Mouse (Mus musculus) neural tube, embryonic 12.5 days (tissue): ENCODE results near the gene Eif5. TPM values are rescaled to one million over a fixed set of nuclear protein-coding genes. Genes with fewer than 3 reads are reported as not detected.

Experiments used
- ATAC-seq: fragments of 200-750 bp; cut with Nextera tagmentation; 2 replicates; pipeline ENCODE4 v1.8.0; 2017; ENCODE audit warnings: low read depth, mild to moderate bottlenecking, moderate TSS enrichment, moderate library complexity; ENCODE audit not compliant: low FRiP score
- H3K27ac ChIP-seq: fragments of 300-500 bp; sonication (generic); 2 replicates; pipeline ENCODE4 v1.5.1; 2016
- H3K27me3 ChIP-seq: fragments of 300-500 bp; sonication (generic); replicated peaks from 2 replicates; pipeline ENCODE4 v1.6.1; 2016; ENCODE audit warnings: mild to moderate bottlenecking
- H3K36me3 ChIP-seq: fragments of 300-500 bp; sonication (generic); 2 replicates; pipeline ENCODE4 v1.6.1; 2016; ENCODE audit warnings: mild to moderate bottlenecking
- H3K4me1 ChIP-seq: fragments of 300-500 bp; sonication (generic); 2 replicates; pipeline ENCODE4 v1.6.1; 2016
- H3K4me2 ChIP-seq: fragments of 300-500 bp; sonication (generic); replicated peaks from 2 replicates; pipeline ENCODE4 v1.6.1; 2016; ENCODE audit warnings: mild to moderate bottlenecking
- H3K4me3 ChIP-seq: fragments of 300-500 bp; sonication (generic); 2 replicates; pipeline ENCODE4 v1.5.1; 2016
- H3K9ac ChIP-seq: fragments of 300-500 bp; sonication (generic); 2 replicates; pipeline ENCODE4 v1.6.1; 2016; ENCODE audit warnings: mild to moderate bottlenecking
- H3K9me3 ChIP-seq: fragments of 300-500 bp; sonication (generic); 2 replicates; pipeline ENCODE4 v1.6.1; 2016; ENCODE audit warnings: mild to moderate bottlenecking
- WGBS: fragments of 180-500 bp; shearing (Covaris S2); methylation state at CpG from one replicate; pipeline ENCODE4 v1.1.7; 2016; 5-methylcytosine and 5-hydroxymethylcytosine counted together
- polyA plus RNA-seq: library from polyadenylated mRNA; unstranded; fragments of >200 nt; fragmentation: Nextera tagmentation; extraction: Ambion mirVana; gene quantifications from 2 replicates; pipeline ENCODE4 v1.2.1, GENCODE M21; 2016

Gene Eif5
- polyA plus RNA-seq, 1 experiment from 2014 or later, result 650 TPM

GRCm38 (mm10) chr12:111527643-111528281 is 10.1 kb upstream of the Eif5 start:
- no peak overlapping the region for H3K27ac ChIP-seq
- no peak overlapping the region for H3K4me3 ChIP-seq
- H3K4me1 ChIP-seq, result no peaks in the 10 kb centered on the region
- H3K27me3 ChIP-seq, result no peaks in the 10 kb centered on the region
- no peak overlapping the region for H3K9ac ChIP-seq
- WGBS, result 72% methylated on average over 8 of the region's 8 CpGs
- H3K36me3 ChIP-seq, result no peaks in the 10 kb centered on the region
- H3K9me3 ChIP-seq, result no peaks in the 10 kb centered on the region; the same call in 1 of the 2 replicates
- H3K4me2 ChIP-seq, result no peak overlapping the region
- no peak for ATAC-seq

- no peak overlapping the region for H3K27ac ChIP-seq
- no peaks in the 10 kb centered on the region for H3K4me1 ChIP-seq
- ATAC-seq, result no peak
- 24% methylated on average over 8 of the region's 8 CpGs for WGBS
- no peaks in the 10 kb centered on the region for H3K27me3 ChIP-seq
- H3K9me3 ChIP-seq, result no peaks in the 10 kb centered on the region
- no peak overlapping the region for H3K4me3 ChIP-seq
- H3K9ac ChIP-seq, result no peak overlapping the region
- no peaks in the 10 kb centered on the region for H3K36me3 ChIP-seq
- no peak overlapping the region for H3K4me2 ChIP-seq
Measured at GRCm38 (mm10) chr12:111529192-111529591, 8.6 kb upstream of the Eif5 start.

GRCm38 (mm10) chr12:111533096-111533794 is 4.6 kb upstream of the Eif5 start:
- Histone ChIP-seq H3K27ac (no peak overlapping the region), H3K9ac (no peak overlapping the region), H3K4me2 (no peak overlapping the region), H3K4me3 (no peak overlapping the region), H3K4me1 (peaks cover 10% of the 10 kb centered on the region), H3K36me3 (no peaks in the 10 kb centered on the region), H3K9me3 (no peaks in the 10 kb centered on the region), H3K27me3 (no peaks in the 10 kb centered on the region)
- WGBS, result 55% methylated on average over 11 of the region's 11 CpGs
- no peak for ATAC-seq

- H3K27me3 ChIP-seq, result no peaks in the 10 kb centered on the region
- no peak overlapping the region for H3K27ac ChIP-seq
- peaks cover 20% of the 10 kb centered on the region for H3K4me1 ChIP-seq
- H3K9me3 ChIP-seq, result no peaks in the 10 kb centered on the region
- peaks cover 12% of the 10 kb centered on the region for H3K36me3 ChIP-seq
- no peak for ATAC-seq
- H3K4me3 ChIP-seq, result no peak overlapping the region
- H3K9ac ChIP-seq, result no peak overlapping the region
- H3K4me2 ChIP-seq, result no peak overlapping the region
- WGBS, result 58% methylated on average over 6 of the region's 6 CpGs
Measured at GRCm38 (mm10) chr12:111535281-111535680, 2.5 kb upstream of the Eif5 start.

GRCm38 (mm10) chr12:111535762-111536161 is 2.1 kb upstream of the Eif5 start:
- no peaks in the 10 kb centered on the region for H3K27me3 ChIP-seq
- no peak overlapping the region for H3K9ac ChIP-seq
- no peak for ATAC-seq
- peaks cover 22% of the 10 kb centered on the region for H3K4me1 ChIP-seq
- no peak overlapping the region for H3K27ac ChIP-seq
- H3K4me2 ChIP-seq, result no peak overlapping the region
- no peak overlapping the region for H3K4me3 ChIP-seq
- peaks cover 16% of the 10 kb centered on the region for H3K36me3 ChIP-seq
- H3K9me3 ChIP-seq, result no peaks in the 10 kb centered on the region
- WGBS, result 90% methylated on average over 5 of the region's 5 CpGs

- Histone ChIP-seq H3K36me3 (peaks cover 26% of the 10 kb centered on the region), H3K9me3 (no peaks in the 10 kb centered on the region), H3K27ac (no peak overlapping the region), H3K4me2 (peak overlapping the region; percentile 83), H3K4me1 (peaks cover 28% of the 10 kb centered on the region), H3K9ac (peak overlapping the region; percentile 81), H3K4me3 (peak overlapping the region; percentile 95; the same call in 1 of the 2 replicates), H3K27me3 (no peaks in the 10 kb centered on the region)
- no peak for ATAC-seq
- WGBS, result 25% methylated on average over 4 of the region's 4 CpGs
Measured at GRCm38 (mm10) chr12:111536746-111537145, 1.1 kb upstream of the Eif5 start.

- Histone ChIP-seq H3K27me3 (no peaks in the 10 kb centered on the region), H3K4me3 (peak overlapping the region; percentile 95), H3K9me3 (no peaks in the 10 kb centered on the region), H3K4me2 (peak overlapping the region; percentile 83), H3K27ac (peak overlapping the region; percentile 74), H3K36me3 (peaks cover 32% of the 10 kb centered on the region), H3K9ac (peak overlapping the region; percentile 81), H3K4me1 (peaks cover 28% of the 10 kb centered on the region)
- under 1% methylated on average over 22 of the region's 22 CpGs for WGBS
- peak; percentile 55 for ATAC-seq
Measured at GRCm38 (mm10) chr12:111537341-111537740, 475 bp upstream of the Eif5 start.

- peaks cover 43% of the 10 kb centered on the region for H3K36me3 ChIP-seq
- peak overlapping the region; percentile 97 for H3K27ac ChIP-seq
- peak overlapping the region; percentile 83 for H3K4me2 ChIP-seq
- H3K27me3 ChIP-seq, result no peaks in the 10 kb centered on the region
- H3K9me3 ChIP-seq, result no peaks in the 10 kb centered on the region
- under 1% methylated on average over 101 of the region's 111 CpGs for WGBS
- ATAC-seq, result peak; percentile 74
- peak overlapping the region; percentile 96 for H3K9ac ChIP-seq
- H3K4me3 ChIP-seq, result peak overlapping the region; percentile 95
- H3K4me1 ChIP-seq, result peaks cover 28% of the 10 kb centered on the region
Measured at GRCm38 (mm10) chr12:111538292-111539040, 650 bp downstream of the Eif5 start.

GRCm38 (mm10) chr12:111539041-111539345 is 1.2 kb downstream of the Eif5 start:
- Histone ChIP-seq H3K4me2 (peak overlapping the region; percentile 83), H3K4me3 (peak overlapping the region; percentile 95), H3K36me3 (peaks cover 49% of the 10 kb centered on the region), H3K4me1 (peaks cover 28% of the 10 kb centered on the region), H3K27ac (peak overlapping the region; percentile 97; the same call in 1 of the 2 replicates), H3K27me3 (no peaks in the 10 kb centered on the region), H3K9me3 (no peaks in the 10 kb centered on the region), H3K9ac (peak overlapping the region; percentile 96)
- WGBS, result 1% methylated on average over 18 of the region's 18 CpGs
- no peak for ATAC-seq

GRCm38 (mm10) chr12:111547070-111547469 is 9.3 kb downstream of the Eif5 start:
- no peak overlapping the region for H3K4me2 ChIP-seq
- H3K9me3 ChIP-seq, result no peaks in the 10 kb centered on the region
- H3K4me1 ChIP-seq, result no peaks in the 10 kb centered on the region
- H3K36me3 ChIP-seq, result peaks cover 57% of the 10 kb centered on the region
- 92% methylated on average over 3 of the region's 3 CpGs for WGBS
- H3K27me3 ChIP-seq, result no peaks in the 10 kb centered on the region
- no peak overlapping the region for H3K4me3 ChIP-seq
- no peak for ATAC-seq
- H3K27ac ChIP-seq, result no peak overlapping the region
- H3K9ac ChIP-seq, result no peak overlapping the region

GRCm38 (mm10) chr12:111548555-111549289 is 10.9 kb downstream of the Eif5 start:
- H3K27me3 ChIP-seq, result no peaks in the 10 kb centered on the region
- H3K27ac ChIP-seq, result no peak overlapping the region
- peaks cover 40% of the 10 kb centered on the region for H3K36me3 ChIP-seq
- no peak overlapping the region for H3K9ac ChIP-seq
- no peak for ATAC-seq
- WGBS, result 68% methylated on average over 2 of the region's 2 CpGs
- H3K4me2 ChIP-seq, result no peak overlapping the region
- no peak overlapping the region for H3K4me3 ChIP-seq
- no peaks in the 10 kb centered on the region for H3K9me3 ChIP-seq
- no peaks in the 10 kb centered on the region for H3K4me1 ChIP-seq

- ATAC-seq, result no peak
- Histone ChIP-seq H3K4me2 (no peak overlapping the region), H3K4me3 (no peak overlapping the region), H3K4me1 (no peaks in the 10 kb centered on the region), H3K27me3 (no peaks in the 10 kb centered on the region), H3K9ac (no peak overlapping the region), H3K36me3 (peaks cover 25% of the 10 kb centered on the region), H3K9me3 (no peaks in the 10 kb centered on the region), H3K27ac (no peak overlapping the region)
- WGBS, result 66% methylated on average over 1 of the region's 1 CpGs
Measured at GRCm38 (mm10) chr12:111550679-111551078, 12.9 kb downstream of the Eif5 start.
